Mouse (Mus musculus): ENCODE measurements around the gene Cdkn1b.

DNA sequence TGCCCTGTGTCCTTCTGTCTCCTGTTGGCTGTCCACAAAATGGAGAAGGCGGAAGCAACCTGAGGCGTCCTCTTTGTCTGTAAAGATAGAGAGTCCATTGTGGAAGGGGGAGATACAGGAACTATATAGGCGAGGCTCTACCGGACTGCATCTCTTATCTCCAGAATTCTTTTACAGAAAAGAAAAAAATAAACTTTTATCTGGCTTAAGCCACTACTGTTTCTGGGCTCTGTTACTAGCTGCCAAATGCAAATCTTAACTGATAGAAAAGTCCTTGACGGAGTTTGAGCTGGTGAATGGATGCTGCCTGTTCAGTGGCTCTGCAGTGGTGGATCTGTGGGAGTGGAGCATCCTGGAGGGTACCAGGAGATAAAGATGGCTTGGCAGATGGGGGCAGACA lies 31.2 kb downstream of the Cdkn1b start:
- TF ChIP-seq CTCF (conservative IDR thresholded peaks at IDR 0.05; ENCODE audit: low read length) (no peak), NANOG (IDR thresholded peaks at IDR 0.05; ENCODE audit: borderline replicate concordance, low read length) (no peak), POU5F1 (IDR thresholded peaks at IDR 0.05; ENCODE audit: borderline replicate concordance, low read length) (no peak)

Data from E14TG2a.4 (cell line).